Mouse (Mus musculus) layer of hippocampus, adult 2 months (tissue): Measurements from ENCODE around the gene Fignl1. TPM values are rescaled to one million over a fixed set of nuclear protein-coding genes. Genes with fewer than 3 reads are reported as not detected.

Source experiments
- DNase-seq, 2 experiments: peaks; one replicate each; pipeline ENCODE4 v3.0.0; 2022; ENCODE audit warnings: low spot score in 2 of 2
- H3K27ac ChIP-seq: fragments of 200-600 bp; 2 replicates; pipeline ENCODE4 v1.8.1; 2022
- H3K4me3 ChIP-seq: fragments of 200-600 bp; 2 replicates; pipeline ENCODE4 v1.8.1; 2022; ENCODE audit warnings: mild to moderate bottlenecking
- CTCF ChIP-seq: fragments of 200-600 bp; conservative IDR thresholded peaks from 2 replicates; pipeline ENCODE4 v1.8.1; 2022; ENCODE audit warnings: antibody characterized with exemption, mild to moderate bottlenecking, moderate library complexity
- long read RNA-seq, 2 experiments: library from polyadenylated mRNA; stranded (forward); transcript quantifications; one replicate each; pipeline ENCODE4 v2.0.0; 2021; ENCODE audit warnings: borderline mapping rate in 2 of 2
- total RNA-seq, 2 experiments: library from RNA; stranded (reverse); gene quantifications; 2 replicates each; pipeline ENCODE4 v1.2.3; 2021

Gene Fignl1
- total RNA-seq = under 1 TPM; 0.61 to 0.67 TPM
- long read RNA-seq, experiment 1, partial matches to known transcripts = 0 of 2 reads
- long read RNA-seq, experiment 1, other reads (novel, unspliced or antisense) = 0 of 2 reads
- long read RNA-seq, experiment 2, partial matches to known transcripts = 0 of 3 reads
- long read RNA-seq, experiment 2, other reads (novel, unspliced or antisense) = 0 of 3 reads

DNA sequence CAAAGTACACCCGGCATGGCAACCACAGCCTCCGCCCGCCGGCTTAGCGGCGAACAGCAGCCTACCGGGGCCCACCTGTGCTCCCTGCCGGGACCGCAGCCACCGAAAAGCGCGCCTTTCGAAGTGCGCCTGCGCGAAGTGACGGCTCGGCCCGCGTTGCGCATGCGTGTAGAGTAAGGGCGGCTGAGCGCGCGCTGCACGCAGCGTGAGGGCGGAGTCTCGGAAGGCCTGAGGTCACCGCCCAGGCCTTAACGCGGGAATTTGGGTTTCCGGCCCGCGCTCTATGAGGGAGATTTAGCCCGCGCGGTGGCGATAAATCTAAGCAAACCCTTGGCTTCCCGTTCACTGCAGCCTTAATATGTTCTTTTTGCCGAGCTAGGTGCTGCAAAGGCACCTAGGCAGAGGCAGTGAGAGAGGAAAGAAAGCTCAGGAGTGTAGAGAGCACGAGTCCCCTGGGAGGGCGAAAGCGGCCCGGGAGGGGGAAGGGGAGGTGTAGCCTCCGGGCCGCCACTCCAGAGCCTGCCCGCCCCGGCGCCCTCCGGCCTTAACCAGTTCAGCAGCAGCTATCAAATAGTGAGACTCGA is at the start of gene Fignl1:
TSS of gene Fignl1 (minus strand) at position 143 of the 584 bp plus-strand sequence.
- Histone ChIP-seq H3K4me3 (peak within 1 kb of the TSS; percentile 60), H3K27ac (peak within 1 kb of the TSS; percentile 90)
- DNase-seq = peak; percentile 93 to 94
- peak; percentile 69 for TF ChIP-seq CTCF

DNA sequence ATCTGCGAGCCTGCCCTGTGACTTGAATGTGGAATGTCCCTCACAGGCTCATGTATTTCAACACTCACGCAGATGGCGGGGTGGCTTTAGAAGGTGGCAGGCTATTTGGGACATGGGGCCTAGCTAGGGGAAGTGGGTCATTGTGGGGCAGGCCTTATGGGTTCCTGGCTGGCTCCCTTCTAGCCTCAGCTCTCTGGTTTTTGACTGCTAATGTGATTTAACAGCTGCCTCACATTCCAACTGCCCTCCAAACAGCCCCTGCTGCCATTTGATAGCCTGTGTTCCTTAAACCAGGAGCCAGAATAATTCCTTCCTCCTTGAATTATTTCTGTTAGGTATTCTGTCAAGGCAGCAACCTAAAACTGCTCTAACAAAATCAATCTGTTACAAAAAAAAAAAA is 48.2 kb upstream of the Fignl1 start:
- Histone ChIP-seq H3K4me3 (no peak overlapping the region), H3K27ac (no peak overlapping the region)
- no peak for TF ChIP-seq CTCF
- DNase-seq = no peak

DNA sequence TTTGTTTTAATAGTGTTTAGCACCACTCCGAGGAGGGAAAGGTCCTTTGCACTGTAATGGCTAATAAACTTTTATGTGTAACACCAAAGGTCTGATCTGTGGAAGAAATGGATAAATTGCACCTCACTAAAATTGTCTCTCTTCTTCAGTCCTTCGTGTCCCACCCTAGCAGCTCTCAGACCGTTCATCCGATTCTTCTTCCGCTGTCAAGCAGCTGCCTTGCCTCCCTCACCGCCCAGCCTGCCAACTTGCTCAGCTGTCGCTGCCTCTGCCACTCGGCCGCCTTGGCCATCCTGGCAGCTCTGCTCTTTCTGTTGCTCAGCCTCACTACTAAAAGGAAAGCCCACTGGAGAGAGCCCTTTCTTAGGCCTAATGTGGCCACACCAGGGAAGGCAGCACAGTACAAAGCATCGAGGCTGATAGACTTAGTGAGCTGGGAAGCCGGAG is 46.9 kb upstream of the Fignl1 start:
- peak in 1 of 2 experiments; percentile 37 for DNase-seq
- TF ChIP-seq CTCF = no peak
- H3K27ac ChIP-seq = no peak overlapping the region; the same call in 1 of the 2 replicates
- H3K4me3 ChIP-seq = no peak overlapping the region

DNA sequence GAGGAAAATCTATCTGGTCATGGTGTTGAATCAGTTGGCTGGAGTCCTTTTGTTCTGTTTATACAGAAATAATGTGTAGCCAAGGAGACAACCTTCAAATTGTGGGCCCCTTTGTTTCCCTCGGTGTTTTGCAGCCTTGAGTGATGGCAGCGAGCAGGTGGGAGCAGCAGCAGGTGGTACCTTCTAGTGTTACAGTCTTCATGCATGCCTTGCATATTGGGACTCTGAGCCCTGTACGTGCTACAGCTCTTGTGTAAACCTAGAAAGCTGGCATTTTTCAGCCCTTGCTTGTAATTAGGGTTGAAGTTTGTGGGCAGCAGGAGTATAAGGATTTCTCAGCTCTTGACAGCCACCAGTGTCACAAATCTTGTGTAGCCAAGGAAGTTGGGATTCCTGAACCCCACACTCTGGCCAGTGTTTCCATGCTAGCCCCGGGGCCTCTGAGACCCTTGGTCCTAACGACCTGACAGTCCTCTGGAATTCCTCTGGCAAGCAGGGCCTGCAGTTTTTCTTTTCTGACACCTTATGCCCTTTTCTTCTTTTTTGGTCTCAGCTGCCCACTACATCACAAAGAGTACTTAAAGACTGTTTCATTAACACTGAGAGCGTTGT is 46.4 kb upstream of the Fignl1 start:
- TF ChIP-seq CTCF = no peak
- H3K4me3 ChIP-seq = no peak overlapping the region
- DNase-seq = no peak
- no peak overlapping the region for H3K27ac ChIP-seq

DNA sequence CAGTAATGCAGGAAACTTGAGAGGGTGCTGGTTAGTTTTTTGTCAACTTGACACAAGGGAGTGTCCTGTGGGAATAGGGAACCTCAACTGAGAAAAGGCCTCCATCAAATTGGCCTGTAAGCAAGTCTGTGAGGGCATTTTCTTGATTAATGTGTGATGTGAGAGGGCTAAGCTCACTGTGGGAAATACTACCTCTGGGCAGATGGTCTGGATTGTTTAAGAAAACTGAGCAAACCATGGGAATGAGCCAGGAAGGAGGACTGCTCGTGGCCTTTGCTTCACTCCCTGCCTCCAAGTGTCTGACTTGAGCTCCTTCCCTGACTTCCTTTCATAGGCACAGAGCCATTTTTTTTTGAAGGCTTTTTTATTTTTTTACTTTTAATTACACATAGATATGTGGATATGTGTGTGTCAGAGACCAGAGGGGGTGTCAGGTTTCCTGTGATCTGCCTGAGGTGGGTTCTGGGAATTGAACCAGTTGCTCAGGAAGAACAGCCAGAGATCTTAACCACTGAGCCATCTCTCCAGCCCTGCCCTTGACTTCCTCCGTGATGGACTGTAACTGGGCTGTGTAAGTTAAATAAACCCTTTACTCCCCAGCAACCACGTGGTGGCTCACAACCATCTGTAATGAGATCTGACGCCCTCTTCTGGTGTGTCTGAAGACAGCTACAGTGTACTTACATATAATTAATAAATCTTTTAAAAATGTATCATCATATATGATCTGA is 45.1 kb upstream of the Fignl1 start:
- TF ChIP-seq CTCF = no peak
- H3K27ac ChIP-seq = no peak overlapping the region
- H3K4me3 ChIP-seq = no peak overlapping the region
- no peak for DNase-seq

DNA sequence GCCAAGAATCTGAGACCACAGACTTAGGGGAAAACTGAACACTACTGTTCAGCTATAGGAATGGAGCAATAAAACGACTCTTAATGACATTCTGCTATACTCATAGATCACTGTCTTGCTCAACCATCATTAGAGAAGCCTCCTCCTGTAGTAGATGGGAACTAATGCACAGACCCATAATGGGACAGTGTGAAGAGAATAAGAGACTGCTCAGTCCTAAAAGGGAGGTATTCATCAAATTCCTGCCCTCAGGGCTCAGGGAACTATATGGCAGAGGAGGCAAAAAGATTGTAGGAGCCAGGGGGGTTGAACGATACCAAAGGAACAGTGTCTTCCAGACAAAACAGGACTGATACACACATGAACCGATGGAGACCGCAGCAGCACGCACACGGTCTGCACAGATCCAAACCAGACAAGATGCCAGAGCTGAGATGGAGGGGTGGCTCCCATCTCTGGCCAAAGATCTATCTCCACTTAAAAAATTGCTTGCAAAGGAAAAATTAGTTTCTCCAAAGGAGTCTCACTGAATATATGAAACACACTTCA is 43.3 kb upstream of the Fignl1 start:
- no peak for TF ChIP-seq CTCF
- Histone ChIP-seq H3K4me3 (no peak overlapping the region), H3K27ac (no peak overlapping the region)
- no peak for DNase-seq

DNA sequence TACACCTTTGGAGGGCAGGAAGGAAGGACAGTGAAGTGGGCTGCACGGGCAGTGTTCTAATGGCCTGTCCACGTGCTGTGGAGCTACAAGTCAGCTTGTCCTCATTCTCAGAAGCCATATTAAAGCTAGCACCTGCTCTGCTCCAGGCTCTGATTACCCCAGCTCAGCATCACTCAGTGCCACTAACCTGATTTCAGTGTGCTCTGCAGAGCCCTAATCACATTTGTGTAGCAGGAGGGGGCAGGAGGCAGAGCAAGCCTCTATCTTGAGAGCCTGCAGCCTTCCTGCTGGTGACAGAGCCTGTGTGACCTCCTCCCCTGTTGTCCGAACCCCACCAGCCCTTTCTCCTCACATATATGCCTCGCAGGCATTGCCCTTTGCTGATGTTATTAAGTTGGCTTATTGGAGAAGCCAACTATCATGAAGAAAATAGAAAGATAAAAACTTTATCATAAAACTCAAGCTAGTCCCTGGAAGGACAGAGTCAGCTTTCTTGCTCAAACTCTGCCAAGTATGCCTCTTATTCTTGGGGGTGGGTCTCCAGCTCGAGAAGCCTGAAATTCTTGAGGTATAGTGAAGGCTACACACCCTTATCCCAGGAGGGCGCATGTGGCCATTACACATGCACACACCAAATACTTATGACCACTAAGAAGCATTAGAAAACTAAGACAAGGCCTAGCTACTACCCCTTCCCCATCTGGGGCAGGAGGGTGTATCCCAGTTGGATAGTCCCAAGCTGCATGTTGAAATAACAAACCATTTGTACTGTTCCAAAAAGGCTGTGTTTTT is 41.9 kb upstream of the Fignl1 start:
- no peak for TF ChIP-seq CTCF
- DNase-seq = no peak
- H3K4me3 ChIP-seq = no peak overlapping the region
- H3K27ac ChIP-seq = no peak overlapping the region

DNA sequence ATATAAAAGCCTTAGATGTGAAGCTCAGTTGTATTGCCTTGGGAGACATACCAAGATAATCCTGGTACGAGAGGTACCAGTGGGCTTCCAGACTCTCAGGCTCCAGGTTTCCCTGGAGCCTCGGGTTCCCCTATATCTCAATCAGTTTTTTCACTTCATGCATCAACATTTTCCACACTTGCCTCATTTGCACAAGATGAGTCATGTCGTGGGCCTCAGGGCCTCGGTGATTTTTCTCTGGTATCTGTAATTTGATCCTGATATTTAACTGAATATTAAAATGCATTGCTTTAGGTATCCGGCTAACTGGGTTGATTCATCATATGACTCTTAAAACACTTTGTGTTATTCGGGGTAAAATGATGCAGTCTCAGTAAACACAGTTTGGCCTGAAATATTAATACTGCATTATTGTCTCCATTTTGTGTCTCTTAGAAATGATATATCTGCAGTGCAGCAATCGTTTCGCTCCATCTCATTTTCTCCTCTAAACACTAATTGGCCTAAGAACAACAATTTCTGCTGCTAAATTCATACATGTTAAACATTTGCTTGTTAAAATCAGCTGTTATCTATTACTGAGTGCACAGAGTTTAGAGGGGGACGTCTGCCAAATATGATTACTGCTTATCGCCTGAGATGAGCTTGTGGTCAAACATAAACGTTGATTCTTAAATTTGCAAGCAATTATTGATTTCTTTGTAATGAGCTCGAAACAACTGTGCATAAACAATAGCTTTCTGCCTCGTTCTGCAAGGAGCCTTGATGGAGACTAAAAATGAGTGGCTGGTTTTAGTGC is 41.0 kb upstream of the Fignl1 start:
- DNase-seq = no peak
- Histone ChIP-seq H3K27ac (no peak overlapping the region), H3K4me3 (no peak overlapping the region)
- TF ChIP-seq CTCF = no peak

DNA sequence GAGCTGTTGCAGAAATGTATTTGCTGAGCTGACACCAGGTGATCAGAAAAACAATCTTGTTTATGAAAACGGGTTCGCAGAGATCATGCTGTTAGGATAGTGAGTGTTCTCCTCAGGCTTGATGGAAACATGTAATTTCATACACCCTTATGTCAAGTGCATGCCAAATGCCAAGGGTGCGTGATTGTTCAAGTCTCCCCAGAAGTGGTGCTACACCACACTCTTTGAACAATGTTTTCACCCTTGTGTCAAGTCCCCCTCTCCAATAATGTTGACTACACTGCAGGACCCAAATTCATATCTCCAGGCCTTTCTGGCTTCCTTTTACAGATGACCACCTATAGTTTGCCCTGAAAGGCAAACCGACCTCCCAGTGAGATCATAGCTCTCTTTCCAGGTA is 39.7 kb upstream of the Fignl1 start:
- no peak overlapping the region for H3K27ac ChIP-seq
- TF ChIP-seq CTCF = no peak
- no peak for DNase-seq
- no peak overlapping the region for H3K4me3 ChIP-seq

DNA sequence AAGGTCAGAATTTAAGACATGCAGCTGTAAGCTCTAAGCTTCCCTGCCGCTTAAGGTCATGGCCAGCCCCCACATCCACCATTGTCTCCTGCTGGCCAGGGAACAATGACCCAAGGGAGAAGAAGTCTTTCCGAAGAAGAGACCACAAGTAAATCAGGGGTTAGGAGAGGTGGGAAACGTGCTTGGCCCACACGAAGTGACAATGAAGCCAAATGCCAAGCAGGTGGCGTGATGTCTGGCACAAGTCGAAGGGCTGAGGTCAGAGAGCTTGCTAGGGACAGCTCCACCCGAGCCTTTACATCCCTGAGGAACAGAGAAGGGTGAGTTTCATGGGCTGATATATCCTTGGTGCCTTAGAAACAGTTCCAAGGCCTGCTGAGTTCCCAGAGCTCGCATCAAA is 36.3 kb upstream of the Fignl1 start:
- DNase-seq = no peak
- no peak for TF ChIP-seq CTCF
- Histone ChIP-seq H3K4me3 (no peak overlapping the region), H3K27ac (peak overlapping the region; percentile 55; the same call in 1 of the 2 replicates)

DNA sequence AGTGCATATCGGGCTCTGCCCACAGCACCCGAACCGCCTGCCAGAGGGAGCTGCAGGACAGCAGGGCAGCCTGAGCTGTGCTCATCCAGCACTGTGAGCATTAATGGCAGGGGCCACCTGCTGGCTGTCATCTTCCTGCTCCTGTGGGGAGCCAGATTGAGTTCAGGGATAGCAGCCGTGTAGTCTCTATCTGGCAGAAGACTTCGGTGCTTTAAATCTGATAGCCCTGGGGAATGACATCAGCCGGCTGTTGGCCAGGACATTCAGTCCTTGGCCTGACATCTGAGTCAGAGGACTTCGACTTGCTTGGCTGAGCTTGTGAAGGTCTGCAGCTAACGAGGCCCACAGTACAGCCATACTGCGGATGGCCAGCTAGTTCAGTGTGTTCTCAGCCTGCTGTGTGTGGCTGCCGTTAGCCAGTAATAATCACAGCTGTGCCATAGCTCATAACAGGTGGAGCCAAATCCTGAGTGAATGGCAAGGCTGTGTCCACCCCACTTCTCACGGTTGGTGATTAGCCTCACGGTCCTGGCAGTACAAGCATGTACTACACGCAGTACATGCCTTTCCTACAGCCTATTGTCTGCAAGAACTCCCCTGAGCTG is 35.7 kb upstream of the Fignl1 start:
- Histone ChIP-seq H3K27ac (peak overlapping the region; percentile 55; the same call in 1 of the 2 replicates), H3K4me3 (no peak overlapping the region)
- peak; percentile 76 for TF ChIP-seq CTCF
- DNase-seq = no peak

DNA sequence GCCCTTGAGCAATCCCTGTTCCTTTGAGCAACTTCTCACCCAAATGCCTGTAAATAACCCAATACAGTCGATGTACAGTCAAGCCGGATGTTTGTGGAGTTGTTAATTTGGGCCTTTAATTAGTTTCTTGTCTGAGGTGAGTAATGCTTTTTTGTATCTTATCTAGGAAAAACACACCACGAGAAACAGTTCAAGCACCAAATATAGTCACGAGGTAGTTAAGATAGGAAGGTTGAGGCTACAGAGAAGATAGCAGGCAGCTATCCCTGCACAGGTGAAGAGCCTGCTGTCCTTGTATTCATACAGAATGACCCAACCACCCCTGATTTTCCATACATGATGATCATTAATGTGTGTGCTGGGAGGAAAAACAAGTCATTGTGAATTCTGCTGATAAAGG is 32.8 kb upstream of the Fignl1 start:
- Histone ChIP-seq H3K27ac (no peak overlapping the region), H3K4me3 (no peak overlapping the region)
- no peak for TF ChIP-seq CTCF
- DNase-seq = no peak
